Mouse (Mus musculus) inflammation-experienced regulatory T-cells, adult 6 months (primary cell): ENCODE measurements at regions not wholly inside any gene's neighbourhood (a gene's known extent, or its start where the extent isn't known, plus 50 kb on each side); places are given as distances from the start of the nearest gene placed in this dataset.

ENCODE experiments used
- ATAC-seq: one replicate; pipeline ENCODE4 v1.8.0; 2017

- no peak for ATAC-seq
These were observed 383.6 kb downstream of the Casp12 start for GRCm38 (mm10) chr9:5728843-5729242.

DNA sequence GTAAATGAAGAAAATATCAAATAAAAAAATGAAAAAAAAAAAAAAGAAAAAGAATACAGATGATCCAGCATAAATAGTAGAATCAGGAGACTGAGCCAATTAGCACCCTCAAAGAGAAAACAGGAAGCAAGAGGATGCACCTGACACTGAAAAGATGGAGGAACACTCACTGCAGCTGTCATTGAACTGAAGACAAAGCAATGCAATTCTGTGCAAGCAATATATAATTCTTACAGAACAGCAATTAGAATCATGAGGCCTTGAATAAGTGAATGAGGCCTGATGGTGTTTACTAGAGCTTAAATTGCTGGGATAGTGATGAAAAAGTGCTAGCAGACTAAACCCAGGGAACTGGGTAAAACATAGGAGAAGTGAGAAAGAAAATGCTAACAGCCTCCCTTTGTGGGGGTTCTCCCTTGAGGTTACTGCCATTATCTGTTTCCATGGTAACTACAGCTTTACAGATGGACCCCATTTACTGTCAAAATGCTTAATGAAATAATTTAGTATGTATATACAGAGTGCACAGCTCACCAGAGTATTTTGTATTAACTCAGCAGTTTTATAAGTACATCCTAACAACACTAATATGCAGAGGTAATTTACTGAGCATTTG, 407.6 kb downstream of the Casp12 start:
- ATAC-seq = no peak

DNA sequence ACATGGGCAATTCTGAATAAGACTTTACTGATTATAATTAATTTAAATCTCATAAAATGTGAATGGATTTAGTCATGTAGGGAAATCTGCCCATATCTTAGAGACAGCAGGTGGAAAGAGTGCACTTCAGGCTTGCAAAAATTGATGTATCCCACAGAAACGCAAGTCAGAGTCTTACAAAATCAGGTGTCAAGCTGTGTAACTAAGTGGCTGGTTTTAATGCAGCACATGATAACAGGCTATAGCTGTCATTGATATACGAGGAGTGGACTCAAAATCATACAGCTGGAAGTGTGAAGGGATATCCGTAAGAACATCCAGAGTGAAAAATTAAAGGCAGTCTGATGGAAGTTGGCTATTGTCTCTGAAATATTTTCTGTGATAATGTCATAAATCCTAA, 408.6 kb downstream of the Casp12 start:
- ATAC-seq = no peak

DNA sequence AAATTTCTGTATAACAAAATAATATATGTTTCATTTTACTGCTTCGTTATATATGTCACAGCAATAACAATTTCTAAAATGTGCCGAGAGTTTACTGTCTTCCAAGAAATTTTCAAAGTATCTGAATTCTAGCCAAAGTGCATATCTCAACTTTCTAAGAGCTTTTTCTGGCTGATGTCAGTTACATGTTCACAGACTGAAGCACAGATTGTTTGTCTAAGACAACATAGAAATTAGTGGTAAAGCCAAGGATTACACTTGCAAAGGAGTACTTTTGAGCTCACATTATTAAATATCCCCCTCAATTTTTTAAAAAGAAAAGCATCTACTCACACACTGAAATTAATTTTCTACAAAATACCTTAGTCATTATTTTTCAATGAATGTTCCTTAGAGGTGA, 407.2 kb upstream of the Pdgfd start:
- no peak for ATAC-seq

- ATAC-seq = no peak
These were observed 398.5 kb upstream of the Pdgfd start for GRCm38 (mm10) chr9:5769927-5770326.

- ATAC-seq = no peak
These were observed 397.2 kb upstream of the Pdgfd start for GRCm38 (mm10) chr9:5771158-5771557.
